Mouse (Mus musculus): ENCODE data around the gene Cxcl1. TPM values are rescaled to one million over a fixed set of nuclear protein-coding genes. Genes with fewer than 3 reads are reported as not detected.

The Cxcl1 gene
- polyA plus RNA-seq, 1 experiment = 1.1 TPM

DNA sequence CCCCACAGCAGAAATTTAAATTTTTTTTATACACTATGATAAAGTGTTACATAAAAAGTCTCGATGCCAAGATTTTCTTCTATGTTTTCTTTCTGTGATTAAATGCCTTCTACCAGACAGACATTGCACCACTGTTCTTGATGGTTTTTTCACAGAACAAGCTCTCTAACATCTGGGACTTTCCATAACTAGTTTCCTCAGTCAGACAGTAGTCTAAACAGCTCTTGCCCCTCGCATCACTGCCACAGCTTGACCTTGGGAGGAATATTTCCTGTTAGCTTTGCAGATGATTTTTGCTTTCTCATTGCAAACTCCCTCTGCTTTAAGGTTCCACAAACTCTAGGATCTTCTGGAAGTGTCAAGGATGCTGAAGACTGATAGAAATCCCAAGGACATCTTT, 39.5 kb downstream of the Cxcl1 start:
- Histone ChIP-seq H3K4me1 (ENCODE audit: control insufficient read depth, insufficient read depth, insufficient read length) (peaks cover 3% of the 10 kb centered on the region; the same call in 1 of the 2 replicates), H3K36me3 (ENCODE audit: control insufficient read depth, insufficient read depth, low read length) (no peaks in the 10 kb centered on the region; the same call in 1 of the 2 replicates), H3K4me3 (ENCODE audit: extremely low read depth, insufficient read depth, insufficient read length) (peak overlapping the region; percentile 65), H3K27me3 (ENCODE audit: control insufficient read depth, insufficient read depth, low read length) (no peaks in the 10 kb centered on the region), H3K27ac (ENCODE audit: insufficient read depth, low read length) (0 out of 2 replicates have a peak overlapping the region, but pooled peaks have one; percentile 26)
- DNase-seq (ENCODE audit: low read depth in 1 of 2, low spot score in 2 of 2) = no peak
- WGBS = 67% methylated on average over 2 of the region's 2 CpGs
- TF ChIP-seq CTCF (IDR thresholded peaks at IDR 0.05; ENCODE audit: extremely low read depth, insufficient read depth, insufficient read length, insufficient replicate concordance) = no peak
- no peak for TF ChIP-seq POLR2A (IDR thresholded peaks at IDR 0.05; ENCODE audit: low read depth, low read length)

DNA sequence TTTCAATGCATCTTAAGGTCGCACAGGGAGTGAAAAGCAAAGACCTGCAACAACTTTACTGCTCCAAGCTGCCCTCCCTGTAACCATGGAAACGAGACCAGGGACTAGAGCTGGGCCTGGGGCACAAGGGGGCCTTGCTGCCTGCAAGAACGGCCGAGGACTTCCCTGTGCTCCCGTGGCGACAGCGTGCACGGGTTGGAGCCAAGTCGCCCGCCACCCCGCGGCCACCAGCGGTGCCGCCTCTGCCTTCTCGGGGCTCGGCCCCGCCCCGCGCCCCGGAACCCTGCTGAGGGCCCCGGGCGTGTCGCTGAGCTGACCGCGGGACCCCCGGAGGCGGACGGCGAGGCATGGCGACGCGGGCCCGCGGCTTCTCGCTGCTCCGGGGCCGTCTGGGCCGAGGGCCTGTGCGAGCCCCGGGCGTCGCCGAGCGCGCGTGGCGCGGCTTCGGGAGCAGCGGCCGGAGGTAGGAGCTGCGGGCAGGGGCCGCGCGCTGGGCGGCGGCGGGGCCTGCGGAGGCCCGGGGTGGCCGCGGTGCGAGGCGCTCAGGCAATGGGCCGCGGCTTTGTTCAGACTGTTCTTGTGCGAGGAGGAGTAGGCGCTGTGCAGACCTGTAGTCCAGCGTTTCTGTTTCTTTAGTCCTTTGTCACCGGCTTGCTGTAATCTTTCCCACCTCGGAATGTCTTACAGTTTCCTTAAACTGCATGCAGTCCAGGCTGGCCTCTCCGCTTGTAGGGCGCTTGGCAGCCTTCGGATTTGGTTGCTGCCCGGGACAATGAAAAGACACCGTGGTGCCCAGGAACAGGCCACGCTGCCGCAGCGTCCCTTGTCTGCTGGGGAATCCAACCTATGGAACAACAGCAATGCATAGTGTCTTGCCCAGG, 40.2 kb downstream of the Cxcl1 start, which contains the start of gene Mthfd2l:
Gene Mthfd2l, plus strand, starts transcription at position 147 of the 881 bp plus-strand sequence.
- WGBS = 1% methylated on average over 77 of the region's 79 CpGs
- peak within 1 kb of the TSS; percentile 26; the same call in 1 of the 2 replicates for H3K27ac ChIP-seq (ENCODE audit: insufficient read depth, low read length)
- H3K4me3 ChIP-seq (ENCODE audit: extremely low read depth, insufficient read depth, insufficient read length) = peak within 1 kb of the TSS; percentile 65
- H3K4me1 ChIP-seq (ENCODE audit: control insufficient read depth, insufficient read depth, insufficient read length) = peaks cover 3% of the 10 kb centered on the region; the same call in 1 of the 2 replicates
- H3K27me3 ChIP-seq (ENCODE audit: control insufficient read depth, insufficient read depth, low read length) = no peaks in the 10 kb centered on the region
- DNase-seq (ENCODE audit: low read depth in 1 of 2, low spot score in 2 of 2) = peak; percentile 35 to 75
- peak; percentile 75 for TF ChIP-seq CTCF (IDR thresholded peaks at IDR 0.05; ENCODE audit: extremely low read depth, insufficient read depth, insufficient read length, insufficient replicate concordance)
- TF ChIP-seq POLR2A (IDR thresholded peaks at IDR 0.05; ENCODE audit: low read depth, low read length) = no peak
- no peaks in the 10 kb centered on the region; the same call in 1 of the 2 replicates for H3K36me3 ChIP-seq (ENCODE audit: control insufficient read depth, insufficient read depth, low read length)

GRCm38 (mm10) chr5:90931911-90932310, 40.9 kb downstream of the Cxcl1 start:
- 32% methylated on average over 6 of the region's 6 CpGs for WGBS
- Histone ChIP-seq H3K36me3 (ENCODE audit: control insufficient read depth, insufficient read depth, low read length) (no peaks in the 10 kb centered on the region; the same call in 1 of the 2 replicates), H3K27ac (ENCODE audit: insufficient read depth, low read length) (no peak overlapping the region), H3K27me3 (ENCODE audit: control insufficient read depth, insufficient read depth, low read length) (no peaks in the 10 kb centered on the region), H3K4me3 (ENCODE audit: extremely low read depth, insufficient read depth, insufficient read length) (peak overlapping the region; percentile 65), H3K4me1 (ENCODE audit: control insufficient read depth, insufficient read depth, insufficient read length) (peaks cover 3% of the 10 kb centered on the region; the same call in 1 of the 2 replicates)
- DNase-seq (ENCODE audit: low read depth in 1 of 2, low spot score in 2 of 2) = no peak
- TF ChIP-seq POLR2A (IDR thresholded peaks at IDR 0.05; ENCODE audit: low read depth, low read length) (no peak), CTCF (IDR thresholded peaks at IDR 0.05; ENCODE audit: extremely low read depth, insufficient read depth, insufficient read length, insufficient replicate concordance) (no peak)

DNA sequence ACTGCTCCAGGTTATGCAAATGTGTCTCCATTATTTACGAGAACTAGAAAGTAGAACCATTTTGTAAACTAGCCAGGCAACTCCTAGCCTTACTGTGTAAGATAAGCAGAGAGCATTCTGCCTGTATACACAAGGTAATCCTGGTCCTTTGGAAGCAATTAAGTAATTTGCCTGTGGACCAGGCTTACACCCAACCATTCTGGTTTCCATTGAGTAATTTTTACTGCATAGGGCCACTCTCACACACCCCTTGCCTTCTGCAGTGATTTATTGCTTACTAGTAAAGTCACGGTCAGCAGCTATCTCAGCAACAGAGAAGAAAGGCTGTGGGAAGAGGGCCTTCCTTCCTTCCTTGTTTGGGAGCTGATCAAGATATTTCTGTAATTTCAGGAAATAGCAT, 45.7 kb downstream of the Cxcl1 start:
- DNase-seq (ENCODE audit: low read depth in 1 of 2, low spot score in 2 of 2) = no peak
- no peak overlapping the region for H3K4me3 ChIP-seq (ENCODE audit: extremely low read depth, insufficient read depth, insufficient read length)
- no peak overlapping the region for H3K27ac ChIP-seq (ENCODE audit: insufficient read depth, low read length)
- TF ChIP-seq CTCF (IDR thresholded peaks at IDR 0.05; ENCODE audit: extremely low read depth, insufficient read depth, insufficient read length, insufficient replicate concordance) (no peak), POLR2A (IDR thresholded peaks at IDR 0.05; ENCODE audit: low read depth, low read length) (no peak)
- no peaks in the 10 kb centered on the region for H3K27me3 ChIP-seq (ENCODE audit: control insufficient read depth, insufficient read depth, low read length)
- 81% methylated on average over 2 of the region's 2 CpGs for WGBS
- peaks cover 1% of the 10 kb centered on the region; the same call in 1 of the 2 replicates for H3K4me1 ChIP-seq (ENCODE audit: control insufficient read depth, insufficient read depth, insufficient read length)
- no peaks in the 10 kb centered on the region; the same call in 1 of the 2 replicates for H3K36me3 ChIP-seq (ENCODE audit: control insufficient read depth, insufficient read depth, low read length)

Other genes with a start within 250 kb of the Cxcl1 start
- gene Cxcl5, start 131.9 kb upstream of the Cxcl1 start, polyA plus RNA-seq (2012; rRNA removed) = 1.1 and 2.0 TPM in 2 replicates
- gene Ppbp, start 122.7 kb upstream of the Cxcl1 start, polyA plus RNA-seq (2012; rRNA removed) = 309 and 337 TPM in 2 replicates
- 189 and 240 TPM in 2 replicates for gene Pf4, start 118.8 kb upstream of the Cxcl1 start, polyA plus RNA-seq (2012; rRNA removed)
- 0.06 TPM in 1 of 2 replicates, not detected in the other for gene Cxcl3, start 105.1 kb upstream of the Cxcl1 start, polyA plus RNA-seq (2012; rRNA removed)
- gene Cxcl15, start 96.7 kb upstream of the Cxcl1 start, polyA plus RNA-seq (2012; rRNA removed) = not detected in 2 replicates
- gene Cxcl2, start 12.6 kb downstream of the Cxcl1 start, polyA plus RNA-seq (2012; rRNA removed) = 1.1 and 1.2 TPM in 2 replicates
- gene Mthfd2l, start 39.9 kb downstream of the Cxcl1 start, polyA plus RNA-seq (2012; rRNA removed) = 8.1 and 18.4 TPM in 2 replicates
- gene Epgn, start 136.2 kb downstream of the Cxcl1 start, polyA plus RNA-seq (2012; rRNA removed) = not detected in 2 replicates
- gene Ereg, start 183.4 kb downstream of the Cxcl1 start, polyA plus RNA-seq (2012; rRNA removed) = 0.02 TPM in 1 of 2 replicates, not detected in the other
- gene Areg, start 248.4 kb downstream of the Cxcl1 start, polyA plus RNA-seq (2012; rRNA removed) = not detected in 2 replicates

Data from spleen, adult 2 months (tissue).